Mouse (Mus musculus): ENCODE measurements around the gene Apoa2. TPM values are rescaled to one million over a fixed set of nuclear protein-coding genes. Genes with fewer than 3 reads are reported as not detected.
"Not testable (repeated sequence)": the region's sequence is repeated elsewhere in the genome, so short reads cannot be mapped to it uniquely, and the experiment has no call there.

Gene Apoa2
- polyA plus RNA-seq, 1 experiment from 2014 or later: 5.1 TPM

GRCm38 (mm10) chr1:171230215-171230614 is 5.4 kb downstream of the Apoa2 start:
- no peak overlapping the region for H3K9ac ChIP-seq (replicated peaks)
- no peak overlapping the region for H3K27ac ChIP-seq
- H3K9me3 ChIP-seq: no peaks in the 10 kb centered on the region
- no peak overlapping the region for H3K4me3 ChIP-seq (replicated peaks)
- H3K36me3 ChIP-seq: peaks cover 19% of the 10 kb centered on the region
- WGBS: 52% methylated on average over 3 of the region's 3 CpGs
- no peaks in the 10 kb centered on the region for H3K27me3 ChIP-seq
- no peak overlapping the region for H3K4me2 ChIP-seq (replicated peaks)
- H3K4me1 ChIP-seq (replicated peaks): no peaks in the 10 kb centered on the region
- ATAC-seq: no peak

DNA sequence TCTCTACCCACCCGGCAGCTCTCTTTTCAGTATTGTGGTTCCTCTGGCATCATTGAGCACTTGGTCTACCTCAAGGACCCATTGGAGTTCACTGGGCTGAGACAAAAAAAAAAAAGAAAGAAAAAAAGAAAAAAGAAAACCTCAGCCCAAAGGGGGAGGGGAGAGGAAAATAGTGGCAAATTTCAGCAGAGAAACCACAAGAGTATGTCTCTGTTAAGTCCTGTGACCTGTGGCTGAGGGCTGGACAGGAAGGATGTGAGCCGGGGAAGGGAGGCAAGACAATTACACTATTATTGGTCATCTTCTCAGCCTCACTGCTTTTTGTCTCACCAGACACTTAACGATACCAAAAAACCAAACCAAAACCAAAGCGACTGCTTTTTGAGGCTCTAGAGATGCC is 7.0 kb downstream of the Apoa2 start:
- no peaks in the 10 kb centered on the region for H3K9me3 ChIP-seq
- no peak overlapping the region for H3K9ac ChIP-seq (replicated peaks)
- no peak overlapping the region for H3K4me3 ChIP-seq (replicated peaks)
- H3K27ac ChIP-seq: no peak overlapping the region
- no peaks in the 10 kb centered on the region for H3K4me1 ChIP-seq (replicated peaks)
- no peaks in the 10 kb centered on the region for H3K27me3 ChIP-seq
- peaks cover 34% of the 10 kb centered on the region for H3K36me3 ChIP-seq
- 76% methylated on average over 4 of the region's 4 CpGs for WGBS
- H3K4me2 ChIP-seq (replicated peaks): no peak overlapping the region
- no peak for ATAC-seq

DNA sequence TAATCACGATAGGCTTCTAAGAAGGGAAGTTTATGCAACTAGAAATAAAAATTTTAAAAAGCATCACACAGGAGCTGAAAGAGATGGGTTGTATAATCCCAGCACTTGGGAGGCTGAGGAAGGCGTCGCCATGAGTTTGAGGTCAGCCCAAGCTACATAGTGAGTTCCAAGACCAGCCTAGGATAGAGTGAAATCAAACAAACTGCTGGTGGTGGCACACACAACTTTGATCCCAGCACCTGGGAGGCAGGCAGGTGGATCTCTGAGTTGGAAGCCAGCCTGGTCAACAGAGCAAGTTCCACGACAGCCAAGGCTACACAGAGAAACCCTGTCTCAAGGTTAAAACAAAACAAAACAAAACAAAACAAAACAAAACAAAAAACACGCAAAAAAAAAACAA is 7.5 kb downstream of the Apoa2 start:
- Histone ChIP-seq H3K9me3 (no peaks in the 10 kb centered on the region), H3K4me3 (replicated peaks) (no peak overlapping the region), H3K4me2 (replicated peaks) (no peak overlapping the region), H3K36me3 (peaks cover 39% of the 10 kb centered on the region), H3K9ac (replicated peaks) (no peak overlapping the region), H3K27me3 (no peaks in the 10 kb centered on the region), H3K27ac (no peak overlapping the region), H3K4me1 (replicated peaks) (no peaks in the 10 kb centered on the region)
- 92% methylated on average over 5 of the region's 5 CpGs for WGBS
- ATAC-seq: no peak

DNA sequence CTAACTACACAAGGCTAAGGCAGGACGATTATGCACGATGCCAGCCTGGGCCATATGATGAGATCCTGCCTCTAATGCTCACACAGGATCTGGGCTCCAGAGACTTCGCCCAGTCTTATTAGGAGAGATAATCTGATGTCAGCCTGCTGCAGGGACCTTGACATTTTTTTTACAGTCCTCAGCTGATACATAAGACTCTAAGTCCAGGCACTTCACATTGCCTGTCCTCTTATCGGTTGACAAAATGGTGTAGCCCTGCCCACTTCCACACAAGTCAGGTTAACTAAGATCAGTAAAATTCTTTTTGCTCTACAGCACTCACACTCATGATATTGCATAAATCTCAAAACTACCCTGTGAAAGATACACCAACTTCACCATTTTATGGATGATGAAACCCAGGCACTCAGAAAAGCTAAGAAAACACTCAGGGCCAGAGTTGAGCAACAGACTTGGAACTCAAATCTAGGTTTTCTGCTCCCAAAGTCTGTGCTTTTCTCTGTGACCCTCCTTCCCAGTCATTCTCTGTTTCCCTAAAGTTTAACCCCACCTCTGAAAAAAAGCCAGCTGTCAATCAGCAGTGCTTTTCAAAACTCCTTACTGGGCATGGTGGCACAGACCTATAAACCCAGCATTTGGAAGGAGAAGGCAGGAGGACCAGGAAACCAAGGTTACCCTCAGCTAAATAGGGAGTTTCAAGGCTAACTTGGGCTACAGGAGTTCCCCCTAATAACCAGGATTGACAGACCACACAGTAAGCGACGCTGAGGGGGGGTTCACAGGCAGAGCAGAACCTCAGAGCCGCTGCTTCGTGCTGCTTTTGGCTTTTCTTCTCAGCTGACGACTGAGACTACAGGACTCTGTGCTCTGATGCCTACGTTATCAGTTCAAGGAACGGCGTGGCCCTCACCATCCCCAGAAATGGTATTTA is 8.2 kb downstream of the Apoa2 start:
- H3K9me3 ChIP-seq: no peaks in the 10 kb centered on the region
- 82% methylated on average over 12 of the region's 12 CpGs for WGBS
- H3K4me1 ChIP-seq (replicated peaks): no peaks in the 10 kb centered on the region
- H3K4me2 ChIP-seq (replicated peaks): no peak overlapping the region
- no peak overlapping the region for H3K9ac ChIP-seq (replicated peaks)
- no peak overlapping the region for H3K4me3 ChIP-seq (replicated peaks)
- no peak overlapping the region for H3K27ac ChIP-seq
- no peaks in the 10 kb centered on the region for H3K27me3 ChIP-seq
- peaks cover 47% of the 10 kb centered on the region for H3K36me3 ChIP-seq
- ATAC-seq: no peak

GRCm38 (mm10) chr1:171234126-171234525 is 9.3 kb downstream of the Apoa2 start, which contains the start of gene Fcer1g:
Gene Fcer1g, minus strand, starts transcription at chr1:171234365.
- Histone ChIP-seq H3K27ac (no peak within 1 kb of the TSS), H3K9me3 (no peaks in the 10 kb centered on the region), H3K4me3 (replicated peaks) (no peak within 1 kb of the TSS), H3K4me2 (replicated peaks) (no peak within 1 kb of the TSS), H3K36me3 (peaks cover 57% of the 10 kb centered on the region), H3K9ac (replicated peaks) (no peak within 1 kb of the TSS), H3K27me3 (no peaks in the 10 kb centered on the region), H3K4me1 (replicated peaks) (no peaks in the 10 kb centered on the region)
- WGBS: 92% methylated on average over 14 of the region's 14 CpGs
- ATAC-seq: no peak

DNA sequence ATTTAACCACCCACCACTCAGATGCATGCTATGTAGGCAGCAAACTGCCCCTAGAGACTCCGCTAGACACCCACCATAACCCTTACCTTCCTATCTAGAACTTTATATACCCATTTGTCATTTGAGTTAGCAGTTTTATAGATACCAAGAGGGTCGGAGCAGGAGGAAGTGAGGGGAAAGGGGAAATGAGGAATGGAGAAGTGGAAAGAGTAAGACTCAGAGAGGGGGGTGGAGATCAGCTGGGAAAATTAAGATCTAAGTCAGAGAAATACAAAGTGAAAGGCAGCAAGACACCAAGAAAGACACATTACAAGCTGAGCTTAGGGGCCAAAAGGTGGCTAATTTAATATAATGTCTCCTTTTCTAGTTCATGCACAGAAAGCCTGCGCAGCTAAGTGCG is 9.7 kb downstream of the Apoa2 start:
- no peak overlapping the region for H3K4me3 ChIP-seq (replicated peaks)
- H3K9me3 ChIP-seq: no peaks in the 10 kb centered on the region
- 96% methylated on average over 4 of the region's 4 CpGs for WGBS

DNA sequence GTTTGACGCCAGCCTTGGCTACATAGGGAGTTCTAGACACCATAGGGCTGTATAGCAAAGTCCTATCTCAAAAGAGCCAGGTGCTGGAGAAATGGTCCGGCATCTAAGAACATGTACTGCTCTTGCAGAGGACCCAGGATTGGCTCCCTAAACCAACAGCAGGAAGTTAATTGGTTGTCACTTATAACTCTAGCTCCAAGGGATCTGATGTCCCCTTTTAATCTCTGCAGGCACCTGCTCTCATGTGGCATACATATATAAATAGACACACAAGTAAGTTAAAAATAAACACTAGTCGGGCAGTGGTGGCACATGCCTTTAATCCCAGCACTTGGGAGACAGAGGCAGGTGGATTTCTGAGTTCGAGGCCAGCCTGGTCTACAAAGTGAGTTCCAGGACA is 10.9 kb downstream of the Apoa2 start:
- no peak for ATAC-seq
- no peaks in the 10 kb centered on the region for H3K4me1 ChIP-seq (replicated peaks)
- H3K4me3 ChIP-seq (replicated peaks): no peak overlapping the region
- H3K27me3 ChIP-seq: no peaks in the 10 kb centered on the region
- H3K36me3 ChIP-seq: peaks cover 73% of the 10 kb centered on the region
- H3K9ac ChIP-seq (replicated peaks): no peak overlapping the region
- H3K9me3 ChIP-seq: no peaks in the 10 kb centered on the region
- no peak overlapping the region for H3K4me2 ChIP-seq (replicated peaks)
- 92% methylated on average over 4 of the region's 4 CpGs for WGBS
- no peak overlapping the region for H3K27ac ChIP-seq

More for the DNA sequence above, 9.7 kb downstream of the Apoa2 start:
- H3K4me1 ChIP-seq (replicated peaks): no peaks in the 10 kb centered on the region
- no peak overlapping the region for H3K4me2 ChIP-seq (replicated peaks)
- H3K36me3 ChIP-seq: peaks cover 60% of the 10 kb centered on the region
- H3K27ac ChIP-seq: no peak overlapping the region
- ATAC-seq: no peak
- no peaks in the 10 kb centered on the region for H3K27me3 ChIP-seq
- no peak overlapping the region for H3K9ac ChIP-seq (replicated peaks)

- H3K9ac ChIP-seq (replicated peaks): no peak overlapping the region
- no peaks in the 10 kb centered on the region for H3K9me3 ChIP-seq
- no peak overlapping the region for H3K27ac ChIP-seq
- no peak for ATAC-seq
- no peaks in the 10 kb centered on the region for H3K27me3 ChIP-seq
- H3K4me2 ChIP-seq (replicated peaks): no peak overlapping the region
- peaks cover 89% of the 10 kb centered on the region for H3K36me3 ChIP-seq
- H3K4me1 ChIP-seq (replicated peaks): no peaks in the 10 kb centered on the region
- H3K4me3 ChIP-seq (replicated peaks): no peak overlapping the region
- 71% methylated on average over 6 of the region's 6 CpGs for WGBS
Observed at GRCm38 (mm10) chr1:171237438-171237837, 12.6 kb downstream of the Apoa2 start.

DNA sequence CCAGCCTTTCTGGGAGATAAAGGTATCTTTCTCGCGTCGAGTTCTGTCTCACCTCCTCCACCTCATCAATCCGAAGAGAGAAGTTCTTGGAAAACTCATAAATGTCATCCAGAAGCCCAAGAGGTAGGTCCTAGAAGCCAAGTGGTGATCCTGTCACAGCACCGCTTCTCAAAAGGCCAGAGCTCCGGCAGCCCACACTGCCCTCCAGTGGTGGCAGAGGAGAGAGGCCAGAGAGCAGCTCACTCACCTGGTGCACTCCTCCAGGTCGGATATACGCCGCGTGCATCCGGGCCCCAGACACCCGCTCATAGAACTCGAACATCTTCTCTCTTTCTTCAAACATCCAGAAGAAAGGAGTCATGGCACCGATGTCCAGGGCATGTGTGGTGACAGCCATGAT is 13.6 kb downstream of the Apoa2 start:
- Histone ChIP-seq H3K27ac (no peak overlapping the region), H3K9me3 (no peaks in the 10 kb centered on the region), H3K36me3 (peaks cover 98% of the 10 kb centered on the region), H3K9ac (replicated peaks) (no peak overlapping the region), H3K4me3 (replicated peaks) (no peak overlapping the region), H3K4me1 (replicated peaks) (no peaks in the 10 kb centered on the region), H3K4me2 (replicated peaks) (no peak overlapping the region), H3K27me3 (no peaks in the 10 kb centered on the region)
- ATAC-seq: no peak; the same call in 1 of the 2 replicates
- 69% methylated on average over 14 of the region's 14 CpGs for WGBS

GRCm38 (mm10) chr1:171239992-171240744 is 15.3 kb downstream of the Apoa2 start:
- no peak overlapping the region for H3K4me3 ChIP-seq (replicated peaks)
- peaks cover 92% of the 10 kb centered on the region for H3K36me3 ChIP-seq
- H3K9ac ChIP-seq (replicated peaks): no peak overlapping the region
- no peak overlapping the region for H3K4me2 ChIP-seq (replicated peaks)
- WGBS: 82% methylated on average over 15 of the region's 15 CpGs
- H3K27me3 ChIP-seq: no peaks in the 10 kb centered on the region
- H3K27ac ChIP-seq: no peak overlapping the region
- ATAC-seq: no peak
- H3K9me3 ChIP-seq: no peaks in the 10 kb centered on the region
- H3K4me1 ChIP-seq (replicated peaks): no peaks in the 10 kb centered on the region

GRCm38 (mm10) chr1:171240911-171241310 is 16.1 kb downstream of the Apoa2 start:
- Histone ChIP-seq H3K36me3 (peaks cover 86% of the 10 kb centered on the region), H3K4me3 (replicated peaks) (no peak overlapping the region), H3K27ac (no peak overlapping the region), H3K4me1 (replicated peaks) (peaks cover 6% of the 10 kb centered on the region), H3K27me3 (no peaks in the 10 kb centered on the region), H3K9ac (replicated peaks) (no peak overlapping the region), H3K9me3 (no peaks in the 10 kb centered on the region), H3K4me2 (replicated peaks) (no peak overlapping the region)
- ATAC-seq: no peak
- 93% methylated on average over 10 of the region's 10 CpGs for WGBS

DNA sequence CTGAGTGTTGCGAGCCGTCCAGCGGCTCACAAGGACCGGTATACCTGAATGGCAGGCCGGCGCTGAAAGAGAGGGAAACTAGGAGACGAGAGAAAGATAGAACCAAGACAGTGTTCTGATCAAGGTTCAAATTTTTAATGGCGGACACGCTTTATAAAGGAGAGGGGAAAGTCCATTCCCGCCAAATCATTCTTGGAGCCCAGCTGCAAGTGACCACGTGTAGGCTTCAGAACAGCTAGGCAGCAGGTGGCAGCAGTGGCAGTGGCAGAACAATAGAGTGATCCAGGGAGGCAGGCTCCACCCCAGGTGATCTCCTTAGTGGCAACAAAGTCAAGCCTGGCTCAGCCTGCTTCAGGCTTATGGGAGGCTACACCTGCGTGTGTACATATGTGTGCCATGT is 17.1 kb downstream of the Apoa2 start:
- not testable (repeated sequence) for ATAC-seq; H3K27ac ChIP-seq; H3K4me2 ChIP-seq (replicated peaks); H3K9ac ChIP-seq (replicated peaks); H3K27me3 ChIP-seq; H3K4me3 ChIP-seq (replicated peaks); H3K9me3 ChIP-seq
- H3K4me1 ChIP-seq (replicated peaks): peaks cover 12% of the 10 kb centered on the region
- 88% methylated on average over 12 of the region's 12 CpGs for WGBS
- peaks cover 76% of the 10 kb centered on the region for H3K36me3 ChIP-seq
